Mouse (Mus musculus) mouse trophoblast stem cell (cell line): ENCODE data around the gene Rasl10b.

Source experiments
- in situ Hi-C, 2 experiments: fragments of 300-500 bp; cut with MseI, MboI; formaldehyde crosslinking; loops; 2 replicates in 1 of 2; 3 replicates in 1 of 2; pipeline ENCODE4 v1.15.1; 2025

Rasl10b gene

GRCm38 (mm10) chr11:83462711-83463244 is 53.8 kb downstream of the Rasl10b start, which contains the start of gene Mmp28:
Gene Mmp28, minus strand, starts transcription at chr11:83463071.
- in situ Hi-C loops, result no loop called here

- in situ Hi-C loops, result no loop called here
These were observed 57.0 kb downstream of the Rasl10b start for GRCm38 (mm10) chr11:83465976-83466375.

- in situ Hi-C loops, result no loop called here
These were observed 58.2 kb downstream of the Rasl10b start for GRCm38 (mm10) chr11:83467120-83467652.

- in situ Hi-C loops, result no loop called here
These were observed 59.8 kb downstream of the Rasl10b start for GRCm38 (mm10) chr11:83468765-83469164.
